Mouse (Mus musculus) CD4-positive, CD25-positive, alpha-beta regulatory T cell (primary cell): ENCODE data around the gene Liph. TPM values are rescaled to one million over a fixed set of nuclear protein-coding genes. Genes with fewer than 3 reads are reported as not detected.

ENCODE experiments used
- polyA plus RNA-seq: library from polyadenylated mRNA; unstranded; fragments of 100-300 nt; shearing (Covaris generic); gene quantifications from one replicate; pipeline ENCODE4 v1.2.1, GENCODE M21; 2017

Liph gene
- 0.39 TPM for polyA plus RNA-seq

DNA sequence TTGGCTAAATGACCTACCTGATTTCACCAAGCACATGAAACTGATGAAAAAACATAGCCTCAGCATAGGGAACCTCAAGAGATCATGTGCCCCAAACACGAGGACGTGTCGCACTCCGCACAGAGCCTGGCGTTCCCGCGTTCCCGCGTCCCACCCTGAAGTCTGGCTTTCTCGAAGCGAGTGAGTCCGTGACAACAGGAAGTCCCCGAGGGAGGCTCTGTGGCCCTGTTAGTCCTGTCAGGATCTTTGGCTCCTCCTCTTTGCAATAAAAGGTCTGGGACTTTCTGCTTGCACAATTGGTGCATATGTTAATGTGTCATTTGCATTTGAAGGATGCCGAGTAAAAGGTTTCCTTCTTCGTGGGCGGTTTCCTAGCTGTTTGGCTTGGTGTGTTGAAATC is at the start of gene Liph:
Gene Liph (minus strand): TSS at position 360 of the 400 bp plus-strand sequence.

DNA sequence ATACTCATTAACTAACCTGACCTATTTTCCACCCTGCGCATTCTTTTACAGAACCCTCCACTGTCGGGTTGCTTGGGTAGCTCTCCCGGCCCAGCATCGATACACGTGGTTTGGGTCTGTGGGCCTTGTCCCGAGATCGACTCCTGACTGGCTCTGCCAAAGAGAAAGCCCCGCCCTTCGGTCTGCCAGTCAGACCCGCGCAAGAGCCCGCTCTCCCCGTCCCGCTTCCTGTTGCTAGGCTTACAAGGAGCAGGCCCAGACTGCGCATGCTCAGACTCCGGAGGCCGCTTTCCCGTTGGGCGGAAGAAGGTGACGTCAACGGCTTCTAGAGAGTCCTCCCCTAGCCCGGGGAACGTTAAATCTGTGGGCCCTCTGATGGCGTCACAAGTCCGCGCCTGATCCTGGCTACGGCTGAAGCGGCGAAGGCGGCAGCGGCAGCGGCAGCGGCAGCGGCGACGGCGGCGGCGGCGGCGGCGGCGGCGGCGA is 13.7 kb upstream of the Liph start, which contains the start of gene Senp2:
Gene Senp2 (plus strand): TSS at position 386 of the 486 bp plus-strand sequence.

DNA sequence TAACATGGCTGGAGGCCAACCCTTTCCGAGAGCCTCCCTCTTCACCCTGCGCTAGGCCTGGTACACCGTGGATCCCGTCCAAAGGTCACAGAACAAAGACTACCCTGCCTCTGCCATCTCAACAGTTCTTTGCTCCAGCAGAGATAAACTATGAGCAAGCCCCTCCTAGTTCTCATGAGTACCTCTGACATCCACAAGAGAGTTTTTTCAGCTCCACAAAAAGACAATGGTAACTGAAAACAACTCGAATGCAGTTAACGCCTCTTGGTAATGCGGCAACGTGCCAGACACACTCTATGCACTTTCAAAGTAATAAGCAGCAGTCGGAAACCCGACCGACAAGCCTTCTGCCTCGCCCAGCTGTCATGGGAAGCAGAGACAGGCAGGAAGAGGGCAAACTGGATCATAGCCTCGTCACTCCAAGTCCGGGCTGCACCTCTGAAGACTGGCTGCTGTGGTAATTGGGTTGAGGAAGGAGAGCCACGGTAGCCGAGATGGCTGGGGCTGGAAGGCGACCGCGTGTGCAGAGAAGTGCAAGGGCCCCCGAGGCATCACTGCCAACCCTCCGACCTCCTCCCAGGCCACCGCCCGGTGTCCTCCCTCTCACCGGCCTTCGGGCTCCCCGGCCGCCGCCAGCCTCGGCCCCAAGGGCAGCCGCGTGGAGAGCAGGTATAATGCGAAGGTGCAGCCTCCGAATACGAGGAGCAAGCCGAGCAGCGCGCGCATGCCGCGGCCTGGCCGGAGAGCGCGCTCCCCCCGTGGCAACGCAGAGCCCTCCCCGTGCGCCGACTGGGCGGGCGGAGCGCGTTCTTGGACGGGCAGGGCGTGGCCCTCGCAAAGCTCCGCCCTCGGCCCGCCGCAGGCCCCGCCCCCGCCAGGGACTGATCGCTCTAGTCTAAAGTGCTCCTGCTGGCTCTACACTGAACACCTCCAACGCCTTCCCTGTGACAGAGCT is 48.4 kb downstream of the Liph start, which contains the start of gene Tmem41a:
Gene Tmem41a (minus strand): TSS at position 792 of the 955 bp plus-strand sequence.

Other genes starting within 250 kb of the Liph start
- gene Ehhadh, start 207.9 kb downstream of the Liph start, polyA plus RNA-seq = 10.9 TPM
- gene Map3k13, start 201.3 kb downstream of the Liph start, polyA plus RNA-seq = 0.35 TPM
- gene Tmem41a, start 48.1 kb downstream of the Liph start, polyA plus RNA-seq = 17.2 TPM
- 63.7 TPM for gene Senp2, start 13.8 kb upstream of the Liph start, polyA plus RNA-seq
- gene Igf2bp2, start 167.6 kb upstream of the Liph start, polyA plus RNA-seq = 1.1 TPM